Mouse (Mus musculus) liver, embryonic 14.5 days (tissue): Measurements from ENCODE around the gene Wfdc12.

Source experiments
- CTCF ChIP-seq: IDR thresholded peaks from 2 replicates; pipeline ENCODE4 v1.5.1; 2016; ENCODE audit warnings: antibody characterized with exemption, low read depth, control low read depth
- EP300 ChIP-seq: IDR thresholded peaks from 2 replicates; pipeline ENCODE4 v1.6.1; 2016; ENCODE audit warnings: antibody characterized with exemption, low read depth

- TF ChIP-seq EP300 = no peak
- TF ChIP-seq CTCF = no peak
Measured at GRCm38 (mm10) chr2:164167752-164168570, 22.4 kb downstream of the Wfdc12 start.
